Mouse (Mus musculus) frontal cortex, postnatal 25 days (tissue): ENCODE measurements at regions not wholly inside any gene's neighbourhood (a gene's known extent, or its start where the extent isn't known, plus 50 kb on each side); places are given as distances from the start of the nearest gene placed in this dataset.

Experiments used
- DNase-seq, 2 experiments: peaks; one replicate each; pipeline ENCODE4 v3.0.0; 2022; ENCODE audit warnings: low spot score in 2 of 2

DNA sequence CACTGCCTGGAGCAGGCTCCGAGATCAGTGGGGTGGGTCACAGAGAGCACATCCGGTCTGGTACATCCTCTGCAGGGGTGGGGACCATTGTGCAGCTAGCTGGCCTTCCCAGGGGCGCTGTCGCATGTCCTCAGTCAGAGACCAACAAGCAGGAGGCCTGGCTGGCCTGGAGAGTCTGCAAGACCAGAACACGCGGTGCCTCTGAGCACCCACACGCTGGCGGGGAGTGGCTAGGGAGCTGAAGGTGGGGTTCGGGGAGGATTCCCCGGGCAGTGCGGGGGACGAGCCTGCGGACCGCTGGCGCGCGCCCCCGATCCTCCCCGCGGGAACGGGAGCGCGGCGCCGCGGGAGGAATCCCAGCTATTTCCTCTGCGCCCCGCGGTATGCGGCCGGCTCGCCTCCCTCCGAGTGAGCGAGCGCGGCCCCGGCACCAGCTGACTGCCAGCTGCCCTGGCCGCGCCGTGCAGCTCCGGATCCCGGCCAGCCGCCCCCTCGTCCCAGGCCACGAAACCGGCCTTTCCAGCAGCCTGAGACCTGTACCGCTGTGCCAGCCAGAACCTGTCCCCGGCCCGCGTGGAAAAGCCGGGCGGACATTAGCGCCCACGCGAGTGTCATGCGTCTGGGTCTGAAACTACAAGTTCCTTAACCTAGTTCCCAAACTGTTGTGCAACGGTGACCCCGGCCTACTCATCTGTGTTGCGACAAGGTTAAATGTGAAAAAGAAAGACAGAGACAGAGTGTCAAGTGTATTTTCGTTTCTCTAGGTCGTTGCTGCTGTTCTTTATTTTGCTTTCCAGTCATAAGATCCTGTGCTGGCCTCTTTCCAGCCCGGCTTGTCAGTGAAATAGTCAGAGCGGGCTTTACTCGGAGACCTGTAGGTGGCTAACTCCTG, 61.2 kb downstream of the Pkdcc start:
- DNase-seq: peak; percentile 49

DNA sequence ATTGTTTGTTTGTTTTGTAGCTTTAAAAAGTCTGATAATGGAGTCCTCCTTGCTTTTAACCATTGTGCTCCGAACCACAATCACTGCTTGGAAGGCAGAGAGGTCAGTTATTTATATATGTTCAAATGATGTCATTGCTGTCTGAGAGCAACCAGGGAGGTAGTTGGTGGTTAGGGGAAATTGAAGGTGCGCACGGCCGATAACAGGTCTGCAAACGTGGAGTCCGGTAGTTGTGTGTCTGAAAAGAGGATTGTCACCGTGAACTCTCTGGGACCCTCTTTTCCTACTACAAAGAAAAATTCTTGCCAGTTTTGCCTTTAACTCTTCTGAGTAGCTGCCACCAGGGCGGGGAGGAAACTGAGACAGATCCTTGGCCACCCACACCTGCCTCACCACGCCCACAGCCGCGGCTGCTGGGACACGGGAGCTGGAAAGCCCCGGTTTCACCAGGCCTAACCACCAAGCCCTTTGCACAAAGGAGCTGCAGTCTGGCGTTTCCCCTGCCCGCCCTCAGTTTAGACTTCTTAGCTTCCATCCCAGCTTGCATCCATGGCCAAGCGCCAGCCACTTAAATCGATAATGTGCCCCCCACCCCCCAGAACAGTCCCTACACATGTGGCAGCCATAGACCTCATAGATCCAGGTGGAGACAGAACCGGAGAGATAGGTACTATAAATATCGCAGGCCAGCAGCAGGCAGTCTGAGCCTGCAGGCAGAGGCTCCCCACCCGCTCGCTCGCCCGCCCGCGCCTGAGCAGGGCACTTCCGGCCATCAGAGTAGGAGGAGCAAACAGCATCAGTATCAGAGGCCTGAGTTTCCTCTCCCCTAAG, 62.2 kb downstream of the Pkdcc start:
- peak in 1 of 2 experiments; percentile 20 for DNase-seq

DNA sequence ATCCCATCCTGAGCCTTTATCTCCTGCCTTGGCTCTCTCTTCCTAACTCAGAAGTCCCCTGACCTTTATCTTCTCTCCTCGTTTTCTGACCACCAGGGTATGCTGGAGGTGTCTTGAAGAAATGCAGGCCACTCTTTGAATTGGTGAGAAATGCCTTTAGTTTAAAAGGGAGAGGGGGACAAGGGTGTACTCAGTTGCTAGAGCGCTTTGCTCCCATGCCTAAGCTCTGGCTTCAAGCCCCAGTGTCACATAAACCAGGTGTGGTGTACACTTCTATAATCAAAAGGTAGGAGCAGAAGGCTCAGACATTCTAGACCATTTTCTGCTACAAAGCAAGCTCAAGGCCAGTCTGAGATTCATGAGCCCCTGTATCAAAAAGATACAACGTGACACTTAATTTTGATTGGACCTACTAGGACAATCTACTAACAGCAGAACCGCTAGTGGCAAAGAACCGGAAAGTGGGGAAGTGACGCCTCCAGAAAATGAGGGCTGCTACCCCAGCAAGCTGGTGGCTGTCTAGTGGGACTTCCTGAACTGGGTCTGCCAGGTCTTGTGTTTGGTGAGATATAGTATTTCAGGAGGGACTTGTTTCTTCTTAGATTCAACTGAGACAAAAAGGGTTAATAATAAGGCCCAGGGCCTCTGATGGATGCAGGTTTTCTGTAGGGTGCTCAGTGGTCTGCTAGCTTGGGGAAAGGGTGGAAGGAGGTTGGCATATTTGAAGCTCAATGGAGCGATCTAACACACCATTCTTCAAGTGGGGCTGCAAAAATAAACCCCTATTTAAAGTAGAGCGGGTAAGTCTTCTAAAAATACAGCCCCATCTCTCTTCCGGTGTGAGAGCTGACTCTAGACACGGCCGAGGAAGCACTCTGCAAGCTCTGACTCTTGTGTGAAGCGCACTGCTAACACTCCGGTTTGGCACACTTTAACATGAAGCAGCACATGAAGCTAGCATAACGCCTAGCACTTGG, 63.1 kb downstream of the Pkdcc start:
- no peak for DNase-seq

DNA sequence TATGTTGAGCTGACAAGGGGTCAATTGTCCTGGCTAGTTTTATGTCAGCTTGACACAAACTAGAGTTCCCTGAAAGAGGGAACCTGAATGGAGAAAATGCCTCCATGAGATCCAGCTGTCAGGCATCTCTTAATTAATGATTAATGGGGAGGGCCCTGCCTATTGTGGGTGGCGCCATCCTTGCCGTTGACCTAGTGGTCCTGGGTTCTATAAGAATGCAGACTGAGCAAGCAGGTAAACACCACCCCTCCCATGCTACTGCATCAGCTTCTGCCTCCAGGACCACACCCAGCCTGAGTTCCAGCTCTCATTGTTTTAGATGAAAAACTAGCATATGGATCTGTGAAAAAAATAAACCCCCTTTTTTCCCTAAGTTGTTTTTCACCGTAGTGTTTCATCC, 67.4 kb upstream of the Eml4 start:
- DNase-seq: no peak

DNA sequence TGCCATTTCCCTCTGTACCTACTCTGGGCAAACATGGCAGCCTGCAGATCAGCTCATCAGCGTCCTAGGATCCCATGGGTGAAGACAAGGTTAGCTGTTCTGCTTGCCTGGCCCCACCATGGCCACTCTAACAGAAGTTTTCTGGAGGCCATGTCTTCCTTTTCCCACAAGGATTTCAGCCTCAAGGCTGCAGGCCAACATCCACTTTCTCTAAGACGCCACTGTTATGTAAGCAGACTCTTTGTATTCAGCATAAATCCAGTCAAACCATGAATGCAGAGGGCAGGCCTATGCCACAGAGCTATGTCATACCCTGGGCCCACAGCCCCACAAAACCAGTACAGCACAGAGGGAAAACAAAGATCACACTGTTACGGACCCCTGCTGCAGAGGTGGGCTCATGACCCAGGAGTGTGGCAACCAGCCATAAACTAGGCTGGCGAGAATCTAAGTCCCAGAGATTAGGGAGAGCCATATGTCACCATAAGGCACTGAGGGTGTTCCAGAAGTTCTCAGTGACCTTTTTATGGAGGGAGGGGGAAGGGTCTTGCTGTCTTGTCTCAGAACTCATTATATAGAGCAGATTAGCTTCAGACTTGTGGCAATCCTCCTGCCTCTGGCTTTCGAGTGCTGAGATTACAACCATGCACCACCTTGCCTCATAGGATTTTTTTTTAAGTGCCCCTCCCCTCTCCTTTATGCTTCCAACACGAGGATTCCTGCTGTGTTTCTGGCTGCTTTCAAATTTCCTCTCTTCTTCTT, 63.2 kb upstream of the Eml4 start:
- no peak for DNase-seq

DNA sequence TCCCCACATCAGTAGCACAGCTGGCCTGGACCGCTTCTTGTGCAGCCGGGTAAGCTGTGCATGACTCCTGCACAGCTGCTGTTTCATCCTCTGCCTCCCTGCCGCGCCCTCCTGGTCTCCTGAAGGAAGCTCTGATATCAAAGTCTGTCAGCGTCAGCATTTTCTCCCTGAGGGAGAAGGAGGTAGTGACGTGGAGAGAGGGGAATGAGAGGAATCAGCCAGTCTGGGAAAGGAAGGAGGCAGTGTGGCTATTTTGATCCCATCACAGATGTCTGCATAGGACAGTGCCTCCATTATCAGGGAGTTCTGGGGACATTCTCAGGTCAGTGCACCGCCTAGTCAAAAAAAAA, 62.6 kb upstream of the Eml4 start:
- peak in 1 of 2 experiments; percentile 21 for DNase-seq

DNA sequence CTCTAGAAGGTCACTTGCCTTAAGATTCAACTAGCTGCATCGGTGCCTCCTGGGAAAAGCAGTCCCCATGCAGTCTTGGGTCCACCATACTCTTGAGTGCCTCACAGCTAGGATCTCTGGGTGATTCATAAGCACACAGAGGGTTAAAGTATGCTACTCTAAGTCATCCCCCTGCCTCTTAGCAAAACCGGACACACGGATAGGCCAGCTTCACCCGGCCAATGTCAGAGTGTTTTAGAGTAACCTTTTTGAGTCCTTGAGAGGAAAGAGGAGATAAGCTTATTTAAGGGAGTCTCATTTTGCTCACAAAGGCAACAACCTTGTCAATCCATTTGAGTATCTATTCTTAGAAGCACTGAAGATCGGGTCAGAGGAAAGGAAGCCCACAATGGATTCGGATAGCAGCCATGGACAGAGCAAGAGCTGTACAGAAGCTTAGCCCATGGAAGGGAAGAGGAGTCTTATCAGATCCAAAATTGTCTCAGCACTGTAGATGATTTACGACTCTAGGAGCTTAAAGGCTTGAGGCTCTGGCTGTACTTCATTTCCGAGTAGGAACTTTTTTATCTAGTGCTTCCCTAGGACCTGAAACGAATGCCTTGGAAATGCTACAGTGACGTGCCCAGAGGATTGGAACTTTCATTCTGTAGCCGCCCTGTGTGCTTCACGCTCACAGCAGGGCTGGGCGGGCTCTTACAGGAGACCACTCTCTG, 55.0 kb upstream of the Eml4 start:
- DNase-seq: no peak

DNA sequence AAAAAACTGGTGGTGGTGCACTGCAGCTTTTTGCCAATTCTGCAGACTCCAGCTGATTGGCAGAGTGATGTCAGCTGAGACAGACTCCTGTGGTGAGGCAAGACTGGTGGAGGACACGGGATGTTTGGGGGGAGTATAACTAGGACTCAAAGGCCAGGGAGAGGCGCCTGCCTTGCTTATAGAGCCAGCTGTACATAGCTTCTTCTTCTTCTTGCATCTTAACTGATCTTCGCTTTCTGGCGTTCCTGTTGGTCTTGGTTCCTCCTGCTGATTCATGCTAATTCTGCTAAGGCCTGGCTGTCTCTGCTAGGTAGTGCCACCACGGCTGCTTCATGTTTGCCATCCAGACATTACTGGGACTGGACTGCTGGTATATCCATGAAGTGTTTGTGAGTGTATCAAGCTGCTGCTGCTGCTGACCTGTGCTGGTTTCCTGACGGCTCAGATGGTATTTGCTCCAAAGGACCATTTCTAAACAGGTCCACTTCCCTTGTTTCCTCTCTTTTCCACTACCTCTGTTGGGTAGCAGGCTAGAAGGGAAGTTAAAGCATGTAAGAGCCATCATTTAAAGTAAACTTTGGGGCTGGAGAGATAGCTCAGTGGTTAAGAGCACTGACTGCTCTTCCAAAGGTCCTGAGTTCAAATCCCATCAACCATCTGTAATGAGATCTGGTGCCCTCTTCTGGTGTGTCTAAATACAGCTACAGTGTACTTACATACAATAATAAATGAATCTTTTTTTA, 53.2 kb upstream of the Eml4 start:
- no peak for DNase-seq
